Comparison of ENCODE assay signal across 31 mouse cellular contexts in genomic region chr3:155942896-155943295, GRCm38 (mm10).
"Had no signal": no experiment of that assay in that cellular context is flagged by ENCODE, and none has a peak within 500 bp of the region (broad histone marks: within the 10 kb centered on the region; RNA-seq: fewer than 3 reads in every experiment).

No protein-coding gene starts in this region.

- H3K27ac ChIP-seq: left cerebral cortex, adult 2 months; limb, embryonic 12.5 days; limb, embryonic 15.5 days; liver, embryonic 12.5 days; liver, embryonic 13.5 days; liver, embryonic 14.5 days; liver, embryonic 15.5 days; lung, embryonic 15.5 days; macrophage; midbrain, embryonic 10.5 days; midbrain, embryonic 12.5 days; midbrain, embryonic 13.5 days; midbrain, embryonic 15.5 days; neural tube, embryonic 12.5 days had no signal

- H3K36me3 ChIP-seq: limb, embryonic 12.5 days; limb, embryonic 15.5 days; liver, embryonic 12.5 days; liver, embryonic 13.5 days; liver, embryonic 15.5 days; lung, embryonic 15.5 days; midbrain, embryonic 10.5 days; midbrain, embryonic 12.5 days; midbrain, embryonic 13.5 days; midbrain, embryonic 15.5 days; neural tube, embryonic 12.5 days had no signal

- DNase-seq: left cerebral cortex, postnatal 4 days; liver; liver, embryonic 13.5 days; liver, postnatal 0 days; lung, adult 18-20 months; lung, adult 2 months; lung, embryonic 14.5 days; lung, postnatal 10 days; lung, postnatal 14 days; lung, postnatal 36 days; lung, postnatal 4 days; midbrain, embryonic 14.5 days had no signal

- H3K4me1 ChIP-seq: limb, embryonic 12.5 days; limb, embryonic 15.5 days; liver, embryonic 12.5 days; liver, embryonic 13.5 days; liver, embryonic 15.5 days; lung, embryonic 15.5 days; megakaryocyte, embryonic 14.5 days; midbrain, embryonic 10.5 days; midbrain, embryonic 12.5 days; midbrain, embryonic 13.5 days; midbrain, embryonic 15.5 days; neural tube, embryonic 12.5 days had no signal

- H3K4me3 ChIP-seq: left cerebral cortex, adult 2 months; limb, embryonic 12.5 days; limb, embryonic 15.5 days; liver, embryonic 12.5 days; liver, embryonic 13.5 days; liver, embryonic 15.5 days; lung, embryonic 15.5 days; megakaryocyte, embryonic 14.5 days; midbrain, embryonic 10.5 days; midbrain, embryonic 12.5 days; midbrain, embryonic 13.5 days; midbrain, embryonic 15.5 days; myocyte; neural tube, embryonic 12.5 days had no signal

- H3K9ac ChIP-seq: limb, embryonic 12.5 days; limb, embryonic 15.5 days; liver, embryonic 12.5 days; liver, embryonic 13.5 days; liver, embryonic 14.5 days; liver, embryonic 15.5 days; liver, postnatal 0 days; lung, embryonic 14.5 days; lung, embryonic 15.5 days; midbrain, embryonic 12.5 days; midbrain, embryonic 13.5 days; midbrain, embryonic 15.5 days; neural tube, embryonic 12.5 days had no signal

- H3K4me2 ChIP-seq: limb, embryonic 12.5 days; limb, embryonic 15.5 days; liver, embryonic 11.5 days; liver, embryonic 12.5 days; liver, embryonic 13.5 days; liver, embryonic 15.5 days; lung, embryonic 14.5 days; lung, embryonic 15.5 days; midbrain, embryonic 11.5 days; midbrain, embryonic 12.5 days; midbrain, embryonic 13.5 days; midbrain, embryonic 15.5 days; neural tube, embryonic 12.5 days had no signal

- H3K9me3 ChIP-seq: limb, embryonic 12.5 days; limb, embryonic 15.5 days; liver, embryonic 12.5 days; liver, embryonic 13.5 days; liver, embryonic 15.5 days; lung, embryonic 15.5 days; megakaryocyte, embryonic 14.5 days; midbrain, embryonic 10.5 days; midbrain, embryonic 12.5 days; midbrain, embryonic 13.5 days; midbrain, embryonic 15.5 days; neural tube, embryonic 12.5 days had no signal

- ATAC-seq: liver, embryonic 12.5 days; liver, postnatal 0 days; lung, postnatal 0 days; midbrain, embryonic 13.5 days; midbrain, embryonic 15.5 days; midbrain, embryonic 16.5 days had no signal

- H3K27me3 ChIP-seq: limb, embryonic 12.5 days; limb, embryonic 15.5 days; liver, embryonic 12.5 days; liver, embryonic 13.5 days; liver, embryonic 15.5 days; lung, embryonic 15.5 days; megakaryocyte, embryonic 14.5 days; midbrain, embryonic 12.5 days; midbrain, embryonic 13.5 days; midbrain, embryonic 15.5 days; neural tube, embryonic 12.5 days had no signal
